Mouse (Mus musculus): Measurements from ENCODE around the gene Vcp.

Vcp gene

DNA sequence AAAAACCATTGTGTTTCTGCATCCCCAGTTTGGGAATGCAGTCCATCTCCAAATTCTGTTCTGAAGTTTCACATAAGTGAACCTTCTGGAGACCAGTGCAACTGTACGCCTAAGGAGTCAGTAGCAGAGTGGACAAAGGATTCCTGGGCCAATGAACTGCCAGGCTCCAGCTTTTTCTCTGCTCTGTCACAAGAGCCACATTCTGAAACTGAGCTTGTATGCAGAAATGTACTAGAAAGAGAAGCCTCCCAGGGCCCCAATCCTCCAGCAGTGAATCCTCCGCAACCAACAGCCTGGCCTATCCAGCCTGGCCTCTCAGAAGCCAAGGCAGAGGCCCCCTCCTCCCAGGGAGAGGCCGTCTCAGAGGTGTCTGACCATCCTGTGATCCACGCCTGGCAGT is 27.4 kb downstream of the Vcp start:
- no peak for DNase-seq (ENCODE audit: low spot score)

DNA sequence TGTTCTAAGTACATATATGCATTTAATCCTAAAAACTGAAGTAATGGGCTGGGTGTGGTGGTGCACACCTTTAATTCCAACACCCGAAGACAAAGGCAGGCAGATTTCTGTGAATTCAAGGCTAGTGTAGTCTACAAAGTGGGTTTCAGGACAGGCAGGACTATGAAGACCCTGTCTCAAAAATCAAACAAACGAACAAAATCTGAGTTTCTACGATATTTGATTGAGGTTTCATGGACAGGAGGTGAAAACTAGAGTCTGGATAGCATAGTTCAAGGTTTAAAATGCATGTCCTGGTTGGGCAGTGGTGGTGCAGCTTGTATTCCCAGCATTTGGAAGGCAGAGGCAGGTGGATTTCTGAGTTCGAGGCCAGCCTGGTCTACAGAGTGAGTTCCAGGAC is 31.0 kb downstream of the Vcp start, which contains the start of gene 1700022I11Rik:
Gene 1700022I11Rik (plus strand): TSS at position 301 of the 400 bp plus-strand sequence.
- no peak for DNase-seq (ENCODE audit: low spot score)

DNA sequence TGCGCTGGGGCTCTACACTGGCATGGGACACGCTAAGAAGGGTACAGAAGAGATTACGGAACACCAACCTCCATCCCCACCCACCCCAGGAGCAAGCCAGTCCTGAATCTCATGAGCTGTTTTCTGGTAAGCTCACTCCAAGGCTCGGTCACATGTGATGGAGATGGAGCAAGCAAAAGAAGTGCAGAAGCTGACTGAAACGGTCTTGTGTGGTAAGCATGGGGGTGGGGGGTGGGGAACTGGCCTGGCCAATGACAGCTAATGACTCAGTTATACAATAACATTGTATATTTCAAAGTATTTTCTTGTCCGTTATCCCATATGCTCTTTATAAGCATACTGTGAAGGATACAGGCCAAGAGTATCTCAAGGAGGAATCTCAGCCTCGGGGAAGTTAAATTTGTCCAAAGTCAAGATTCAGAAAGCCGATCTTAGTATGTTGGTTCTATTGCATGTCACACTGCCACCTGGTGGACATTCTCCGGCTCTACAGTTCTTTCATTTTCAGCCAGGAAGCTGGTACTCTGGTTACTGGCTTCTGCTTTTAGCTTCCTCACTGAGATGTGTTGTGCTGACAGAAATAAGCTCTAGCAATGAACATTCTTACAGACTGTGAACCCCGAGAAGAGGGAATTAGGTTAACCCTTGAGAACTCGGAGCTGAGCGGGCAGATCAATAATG is 35.1 kb downstream of the Vcp start:
- DNase-seq (ENCODE audit: low spot score), result peak; percentile 67

DNA sequence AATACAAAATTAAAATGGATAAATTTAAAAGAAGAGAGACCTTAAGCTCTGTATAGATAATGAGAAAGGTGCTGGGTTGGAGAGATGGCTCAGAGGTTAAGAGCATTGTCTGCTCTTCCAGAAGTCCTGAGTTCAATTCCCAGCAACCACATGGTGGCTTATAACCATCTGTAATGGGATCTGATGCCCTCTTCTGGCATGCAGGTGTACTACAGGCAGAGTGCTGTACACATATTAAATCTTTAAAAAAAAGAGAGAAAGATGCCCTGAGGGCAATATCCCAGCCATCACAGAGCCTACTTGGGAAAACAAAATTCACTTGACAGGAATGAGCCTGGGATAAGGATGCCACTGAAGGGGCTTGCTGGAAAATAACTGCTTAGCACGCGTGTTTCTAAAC is 36.8 kb downstream of the Vcp start:
- DNase-seq (ENCODE audit: low spot score), result no peak

DNA sequence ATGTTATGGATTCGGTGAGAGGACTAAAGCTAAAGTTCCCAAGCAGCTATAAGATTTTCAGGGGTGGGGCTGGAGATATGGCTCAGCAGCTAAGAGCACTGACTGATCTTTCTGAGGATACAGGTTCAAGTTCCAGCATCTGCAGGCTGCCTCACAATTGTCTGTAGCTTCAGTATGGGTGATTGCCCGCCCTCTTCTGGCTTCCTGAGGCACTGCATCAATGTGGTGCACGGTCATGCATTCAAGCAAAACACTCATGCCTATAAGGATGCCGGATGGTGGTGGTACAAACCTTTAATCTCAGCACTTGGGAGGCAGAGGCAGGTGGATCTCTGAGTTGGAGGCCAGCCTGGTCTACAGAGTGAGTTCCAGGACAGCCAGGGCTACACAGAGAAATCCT is 38.7 kb downstream of the Vcp start:
- no peak for DNase-seq (ENCODE audit: low spot score)

DNA sequence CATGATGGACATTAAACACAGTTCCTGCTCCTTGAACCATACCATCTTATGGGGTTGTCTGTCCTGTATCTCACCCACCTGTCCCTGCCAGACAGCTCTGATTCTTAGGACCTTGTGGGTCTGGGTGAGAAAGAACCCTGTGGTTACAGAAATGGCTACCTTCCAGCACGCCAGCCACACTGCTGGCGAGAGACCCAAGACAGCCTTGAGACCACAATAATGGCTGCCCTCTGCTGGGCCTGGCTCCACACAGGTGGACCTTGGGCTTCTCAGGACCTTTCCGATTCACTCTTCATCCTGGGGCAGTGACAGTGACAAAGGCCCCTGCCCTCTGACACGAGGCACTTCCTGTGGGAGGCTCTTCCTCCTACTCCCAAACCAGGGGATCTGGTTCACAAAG is 40.9 kb downstream of the Vcp start:
- no peak for DNase-seq (ENCODE audit: low spot score)

DNA sequence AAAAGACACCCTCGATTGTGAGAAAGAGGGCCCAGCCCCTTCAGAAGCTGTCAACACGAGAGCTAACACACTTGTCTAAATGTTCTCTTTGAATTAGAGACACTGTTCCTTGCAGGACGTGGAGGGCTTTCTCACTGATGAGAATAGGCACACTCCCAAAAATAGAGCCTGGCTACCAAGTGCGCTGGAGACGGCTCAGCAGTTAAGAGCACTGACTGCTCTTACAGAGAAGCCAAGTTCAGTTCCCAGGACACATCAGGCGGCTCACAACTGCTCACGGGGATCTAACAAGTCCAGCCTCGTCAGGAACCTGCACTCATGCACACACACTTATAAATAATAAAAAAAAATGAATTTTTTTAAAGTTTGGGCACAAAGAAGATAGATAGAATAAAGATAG is 41.4 kb downstream of the Vcp start:
- no peak for DNase-seq (ENCODE audit: low spot score)

DNA sequence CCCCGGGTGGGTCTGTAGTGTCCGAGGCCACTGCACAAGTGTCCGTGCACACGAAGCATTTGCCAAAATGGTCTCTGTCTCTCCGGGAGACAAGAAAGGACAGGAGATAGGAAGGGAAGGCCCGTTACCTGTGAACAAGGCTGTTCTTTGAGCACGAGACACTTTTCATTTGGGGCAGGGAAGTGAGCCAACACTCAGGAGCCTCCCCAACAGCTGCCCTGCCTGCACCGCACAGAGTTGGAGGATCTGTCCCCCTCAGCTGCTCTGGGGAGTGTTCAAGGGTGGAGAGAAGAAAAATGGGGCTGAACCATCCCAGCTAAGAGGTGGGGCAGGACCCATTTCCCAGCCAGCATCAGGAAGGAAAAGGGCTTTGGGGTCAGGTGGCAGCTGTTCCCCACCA is 42.3 kb downstream of the Vcp start:
- DNase-seq (ENCODE audit: low spot score), result no peak

DNA sequence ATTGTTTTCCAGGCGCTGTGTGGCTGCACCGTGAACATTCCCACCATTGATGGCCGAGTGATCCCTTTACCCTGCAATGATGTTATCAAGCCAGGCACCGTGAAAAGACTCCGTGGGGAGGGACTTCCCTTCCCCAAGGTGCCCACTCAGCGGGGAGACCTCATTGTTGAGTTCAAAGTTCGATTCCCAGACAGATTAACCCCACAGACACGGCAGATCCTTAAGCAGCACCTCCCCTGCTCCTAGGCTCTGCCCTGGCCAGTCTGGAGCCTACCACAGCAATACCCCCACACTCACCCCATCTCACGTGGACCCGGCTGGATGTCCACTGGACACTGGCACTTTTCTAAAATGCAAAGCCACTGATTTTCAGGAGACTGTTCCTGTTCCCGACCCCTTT is 43.0 kb downstream of the Vcp start:
- DNase-seq (ENCODE audit: low spot score), result no peak

DNA sequence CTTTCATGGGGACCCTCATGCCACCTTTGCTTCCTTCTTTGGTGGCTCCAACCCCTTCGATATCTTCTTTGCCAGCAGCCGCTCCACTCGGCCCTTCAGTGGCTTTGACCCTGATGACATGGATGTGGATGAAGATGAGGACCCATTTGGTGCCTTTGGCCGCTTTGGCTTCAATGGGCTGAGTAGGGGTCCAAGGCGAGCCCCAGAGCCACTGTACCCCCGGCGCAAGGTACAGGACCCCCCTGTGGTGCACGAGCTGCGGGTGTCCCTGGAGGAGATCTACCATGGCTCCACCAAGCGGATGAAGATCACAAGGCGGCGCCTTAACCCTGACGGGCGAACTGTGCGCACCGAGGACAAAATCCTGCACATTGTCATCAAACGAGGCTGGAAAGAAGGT is 43.7 kb downstream of the Vcp start:
- no peak for DNase-seq (ENCODE audit: low spot score)

DNA sequence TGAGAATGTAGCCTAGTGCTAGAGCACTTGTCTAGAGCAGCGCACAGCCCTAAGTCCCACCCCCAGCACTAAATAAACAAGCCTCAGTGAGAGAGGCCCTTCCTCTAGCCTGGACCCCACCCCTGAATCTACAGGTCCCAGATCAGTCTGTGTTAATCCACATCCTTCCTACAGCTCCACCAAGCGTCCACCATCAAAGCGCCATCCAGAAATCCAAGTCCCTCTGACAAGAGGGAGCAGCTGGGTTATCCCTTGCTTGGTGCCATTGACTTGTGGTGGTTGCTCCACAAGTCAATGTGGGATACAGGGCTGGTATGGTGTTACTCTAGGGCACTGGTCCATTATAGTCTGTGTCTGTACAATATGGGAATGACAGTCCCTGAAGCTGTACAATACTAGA is 45.1 kb downstream of the Vcp start:
- DNase-seq (ENCODE audit: low spot score), result no peak

DNA sequence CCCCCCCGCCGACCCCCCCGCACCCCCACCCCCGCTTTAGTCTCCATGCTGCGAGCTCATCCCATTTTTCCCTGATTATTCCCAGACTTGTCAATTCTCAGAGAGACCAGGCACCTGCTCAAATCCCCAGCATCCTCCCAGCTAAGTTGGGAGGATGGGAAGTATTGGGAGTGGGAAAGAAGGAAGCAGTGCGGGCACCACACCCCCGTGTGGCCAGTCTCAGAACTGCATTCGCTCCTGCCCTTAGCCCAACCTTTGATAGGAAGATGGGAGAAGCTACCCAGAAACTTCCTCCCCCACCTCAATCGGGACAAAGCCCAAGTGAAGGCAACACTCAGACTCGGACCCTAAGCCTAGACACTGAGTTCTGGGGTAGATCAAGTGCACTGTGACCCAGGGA is 46.0 kb downstream of the Vcp start:
- peak; percentile 74 for DNase-seq (ENCODE audit: low spot score)

DNA sequence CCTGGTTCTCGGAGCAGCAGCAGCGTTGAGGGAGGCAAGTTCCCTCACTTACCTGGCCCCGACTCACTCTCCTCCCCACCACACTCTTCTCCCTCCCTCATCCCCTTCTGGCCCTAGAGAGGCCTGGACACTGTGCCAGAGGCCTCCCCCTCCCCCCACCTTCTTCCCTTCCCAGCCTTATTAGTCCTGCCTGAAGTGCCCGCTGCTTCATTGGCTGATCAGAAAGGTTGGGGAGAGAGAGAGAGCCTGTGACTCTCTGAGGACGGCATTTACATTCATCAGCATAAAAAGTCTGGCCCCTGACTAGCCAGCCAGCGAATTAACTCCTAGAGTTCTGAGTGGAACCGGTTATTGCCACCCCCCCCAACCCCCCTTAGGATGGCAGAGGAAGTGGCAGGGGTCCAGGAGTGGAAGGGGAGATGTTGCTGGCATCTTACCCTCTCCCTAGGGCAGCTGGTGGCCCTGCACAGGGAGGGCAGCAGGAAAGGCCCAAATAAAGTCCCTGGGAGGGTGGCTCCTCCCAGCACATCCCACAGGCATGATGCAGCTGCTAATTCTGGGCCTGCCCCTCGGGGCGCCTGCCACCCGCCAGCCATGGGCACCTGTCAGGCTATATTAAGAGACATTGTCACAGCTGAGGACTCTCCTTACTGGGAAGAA is 46.7 kb downstream of the Vcp start:
- DNase-seq (ENCODE audit: low spot score), result peak; percentile 70

DNA sequence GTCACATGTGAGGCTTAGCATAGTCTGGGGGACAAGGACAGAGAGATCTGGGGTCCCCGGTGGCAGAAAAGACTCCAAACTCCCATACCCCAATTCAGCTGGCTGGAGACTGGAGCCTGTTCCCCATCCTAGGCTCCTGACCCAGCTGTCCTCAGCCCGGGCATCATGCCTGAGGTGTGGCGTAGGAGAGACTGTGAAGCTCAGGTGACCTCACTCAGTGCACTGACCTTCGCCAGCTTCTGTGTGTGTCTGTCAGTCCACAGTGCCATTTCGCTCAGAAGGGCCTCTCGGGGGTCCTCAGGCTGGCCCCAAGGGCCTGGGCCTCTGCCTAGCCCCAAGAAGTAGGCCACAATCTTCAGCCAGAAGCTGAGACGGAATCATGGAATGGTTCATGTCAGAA is 47.7 kb downstream of the Vcp start:
- no peak for DNase-seq (ENCODE audit: low spot score)

DNA sequence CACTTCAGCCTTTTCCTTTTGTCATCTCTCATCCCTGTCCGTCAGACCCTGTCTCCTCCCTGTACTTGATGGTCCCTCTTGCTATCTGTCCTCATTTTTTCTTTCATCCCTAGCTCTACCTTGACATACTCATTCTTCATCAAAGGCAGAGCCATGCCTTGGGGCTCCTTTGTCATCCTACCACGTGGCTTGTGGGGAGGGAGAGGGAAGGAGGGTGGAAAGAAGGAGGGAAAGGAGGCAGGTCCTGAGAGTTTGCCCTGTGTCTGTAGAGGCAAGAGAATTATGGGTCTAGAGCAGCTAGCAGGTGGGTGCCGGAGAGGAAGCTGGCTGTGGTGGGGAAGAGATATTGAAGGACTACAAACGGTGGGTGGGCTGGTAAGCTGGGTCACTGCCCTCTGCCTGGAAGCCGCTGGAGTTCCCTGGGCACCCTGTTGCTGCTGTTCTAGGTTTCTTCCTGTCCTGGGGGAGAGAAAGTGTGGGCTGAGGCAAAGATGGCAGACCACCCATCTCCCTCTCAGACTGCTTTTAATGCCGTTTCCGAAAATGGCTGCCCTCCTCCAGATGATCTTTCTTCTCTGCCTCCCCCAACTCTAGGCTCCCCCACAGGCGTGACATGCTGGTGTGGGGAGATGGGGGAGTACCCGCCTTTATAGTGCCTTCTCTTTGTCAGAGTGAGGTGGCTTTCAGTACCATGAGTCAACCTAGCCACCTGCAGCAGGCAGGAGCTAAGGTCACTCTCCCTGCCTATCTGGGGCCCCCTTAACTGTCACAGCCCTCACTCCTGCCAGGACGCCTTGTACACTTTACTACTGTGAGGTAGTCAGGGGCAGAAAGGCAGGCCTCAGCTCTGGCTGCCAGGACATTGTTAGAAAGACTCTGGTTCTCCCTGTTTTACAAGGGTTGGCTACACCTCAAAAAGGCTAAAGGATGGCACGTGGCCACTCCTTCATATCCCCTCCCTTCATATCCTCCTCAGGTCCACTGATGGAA is 48.8 kb downstream of the Vcp start:
- DNase-seq (ENCODE audit: low spot score), result no peak

DNA sequence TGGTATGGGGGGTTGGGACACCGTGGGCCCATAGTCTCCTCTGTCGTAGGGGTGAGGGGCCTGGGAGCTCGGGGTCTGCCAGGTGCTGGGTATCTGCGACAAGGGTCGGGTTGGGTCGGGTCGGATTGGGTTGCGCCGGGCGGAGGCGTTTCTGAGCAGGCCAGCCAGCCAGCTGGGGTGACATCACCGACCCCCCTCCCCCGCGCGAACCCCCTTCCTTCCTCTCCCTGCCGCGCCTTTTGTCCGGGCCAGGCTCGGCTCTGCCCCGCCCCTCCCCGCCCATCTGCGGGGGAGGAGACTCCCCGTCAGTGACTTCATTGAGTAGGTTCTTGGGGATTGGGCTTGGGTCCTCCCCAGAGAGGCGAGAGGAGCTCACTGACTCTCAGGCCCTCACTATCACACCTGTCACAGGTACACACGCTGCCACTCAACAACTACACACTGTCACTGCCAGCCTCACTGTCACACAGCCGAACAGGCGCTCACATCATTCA is 50.2 kb downstream of the Vcp start:
- peak; percentile 88 for DNase-seq (ENCODE audit: low spot score)

DNA sequence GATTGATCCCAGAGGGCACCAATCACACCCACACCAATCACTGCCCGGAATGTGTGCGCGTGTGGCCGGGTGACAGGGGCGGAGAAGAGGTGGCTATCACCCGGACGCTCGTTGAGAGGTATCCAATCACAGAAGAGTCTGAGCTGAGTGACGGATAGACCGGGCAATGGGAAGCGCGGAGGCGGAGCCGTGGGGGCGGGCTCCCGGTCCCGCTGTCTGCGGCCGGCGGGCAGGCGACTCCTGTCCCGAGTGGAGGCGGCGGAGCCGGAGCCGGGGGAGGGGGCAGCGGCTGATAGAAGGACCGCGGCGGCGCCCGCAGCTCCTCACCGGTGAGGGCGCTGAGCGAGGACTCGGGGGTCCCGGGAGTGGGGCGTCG is 50.6 kb downstream of the Vcp start, which contains the start of gene Dnajb5:
Gene Dnajb5 (plus strand): TSS at position 139 of the 376 bp plus-strand sequence.
- DNase-seq (ENCODE audit: low spot score), result peak; percentile 97

DNA sequence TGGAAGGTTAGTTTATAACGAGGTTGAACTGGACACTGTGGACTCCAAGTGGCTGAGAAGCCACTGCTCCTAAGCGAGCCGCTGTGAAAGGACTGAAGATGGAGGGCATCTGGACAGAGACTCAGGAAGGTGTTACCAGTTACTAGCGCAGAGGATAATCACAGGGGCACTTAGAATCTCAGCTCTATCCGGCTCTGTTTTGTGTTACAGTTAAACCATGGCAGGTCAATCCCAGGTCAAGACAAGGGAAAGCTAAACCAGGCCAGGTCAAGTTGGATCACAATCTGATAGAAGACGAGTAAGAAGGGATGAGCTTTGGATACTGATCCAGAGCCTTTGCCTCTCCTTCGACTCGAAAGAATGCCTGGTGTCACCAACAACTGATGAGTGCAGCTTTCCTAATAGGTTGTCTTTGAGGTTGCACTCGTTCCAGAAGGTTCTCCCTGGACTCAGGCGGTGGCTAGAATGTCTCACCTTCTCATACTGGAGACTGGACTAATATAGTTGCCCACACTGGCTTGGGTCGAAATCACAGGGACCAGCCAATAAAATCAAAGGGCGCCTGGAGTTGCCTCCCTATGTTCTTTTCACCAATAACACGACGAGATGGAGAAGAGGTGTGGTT is 51.1 kb downstream of the Vcp start:
- DNase-seq (ENCODE audit: low spot score), result peak; percentile 53

DNA sequence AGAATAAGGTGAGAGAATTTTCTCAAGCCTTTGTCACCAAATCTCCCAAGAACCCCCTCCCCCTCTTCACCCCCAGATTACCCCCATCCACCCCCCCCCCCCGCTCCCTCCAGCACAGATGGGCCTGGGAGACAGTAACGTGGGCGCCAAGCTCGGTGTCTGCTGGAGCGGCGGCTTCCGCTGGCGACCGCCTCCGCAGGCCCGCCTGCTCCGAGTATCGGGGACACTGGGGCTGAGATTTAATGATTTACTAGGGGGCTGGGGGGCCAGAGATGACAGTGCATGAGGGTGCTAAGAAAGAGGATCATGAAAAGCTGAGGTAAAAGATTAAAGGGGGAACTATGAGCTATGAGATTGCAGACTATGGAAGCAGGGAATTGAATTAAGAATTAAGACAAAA is 51.8 kb downstream of the Vcp start:
- no peak for DNase-seq (ENCODE audit: low spot score)

DNA sequence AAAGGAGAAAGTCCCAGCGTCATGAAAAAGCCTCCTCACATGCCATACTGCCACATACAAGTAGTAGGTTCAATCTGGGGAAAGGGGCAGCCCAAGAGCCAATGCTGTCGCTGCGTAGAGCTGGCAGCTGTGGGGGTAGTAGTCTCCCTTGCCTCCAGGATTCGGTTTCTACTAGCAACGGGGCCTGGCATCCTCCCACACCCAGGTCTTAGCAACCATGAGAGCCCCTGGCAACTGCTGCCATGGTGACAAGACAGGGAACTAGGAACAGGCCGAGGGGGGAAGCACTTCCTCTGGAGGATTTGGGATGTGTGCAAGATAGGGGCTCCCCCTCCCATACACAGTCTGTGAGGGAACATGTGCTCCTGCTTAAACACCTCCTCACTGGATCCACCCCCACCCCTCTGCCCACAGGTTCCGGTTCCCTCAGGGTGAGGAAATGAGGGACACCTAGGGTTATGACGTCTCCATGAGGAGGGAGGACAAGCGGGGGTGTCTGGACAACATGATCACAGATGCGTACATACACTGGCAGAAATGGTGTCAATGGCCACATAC is 53.5 kb downstream of the Vcp start:
- DNase-seq (ENCODE audit: low spot score), result peak; percentile 70

DNA sequence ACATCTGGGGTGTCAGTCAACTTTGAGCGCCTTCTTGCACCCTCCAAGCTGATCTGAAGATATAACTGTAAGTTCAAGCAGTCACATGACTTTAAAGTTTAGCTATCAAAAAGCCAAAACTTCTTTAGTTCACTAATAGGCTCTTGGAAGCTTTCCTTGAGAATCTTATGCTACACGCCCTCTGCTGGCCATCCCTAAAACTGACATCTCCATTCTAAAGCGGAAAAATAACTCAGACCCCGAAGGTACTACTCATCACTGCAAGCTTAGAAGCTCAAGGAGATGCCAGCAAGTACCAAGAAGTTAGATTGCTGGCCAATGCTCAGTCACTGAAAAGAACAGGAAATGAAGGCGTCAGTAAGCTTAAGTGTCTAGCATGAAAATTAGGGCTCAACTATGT is 54.4 kb downstream of the Vcp start:
- DNase-seq (ENCODE audit: low spot score), result peak; percentile 69

DNA sequence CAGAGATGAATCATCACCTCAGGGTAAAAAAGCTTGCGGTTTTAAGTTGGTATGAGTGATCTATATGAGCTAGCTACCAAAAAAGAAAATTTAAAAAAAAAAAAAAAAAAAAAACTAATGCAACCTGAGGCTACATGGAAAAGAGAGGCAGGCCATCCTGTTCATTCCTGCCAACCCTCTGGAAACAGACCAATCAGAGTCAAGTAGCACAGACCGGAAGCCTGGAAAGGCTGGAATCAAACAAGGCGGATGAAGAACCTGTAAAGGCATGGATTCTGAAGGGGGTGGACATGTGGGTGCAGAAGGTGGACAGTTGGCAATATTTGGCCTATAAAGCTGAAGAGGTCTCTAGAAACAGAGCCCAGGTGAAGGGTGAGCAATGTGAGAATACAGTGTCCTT is 54.9 kb downstream of the Vcp start:
- no peak for DNase-seq (ENCODE audit: low spot score)
